Mouse (Mus musculus): ENCODE data around the gene Tuba1b. TPM values are rescaled to one million over a fixed set of nuclear protein-coding genes. Genes with fewer than 3 reads are reported as not detected.
"Not testable (repeated sequence)": the region's sequence is repeated elsewhere in the genome, so short reads cannot be mapped to it uniquely, and the experiment has no call there.

The Tuba1b gene
- polyA plus RNA-seq (2015; fragmentation: Nextera tagmentation; extraction: Ambion mirVana): 1,374 and 1,490 TPM in 2 replicates

GRCm38 (mm10) chr15:98934217-98934839 is at the start of gene Tuba1b:
Gene Tuba1b, minus strand, starts transcription at chr15:98934565.
- H3K9ac ChIP-seq: peak within 1 kb of the TSS; percentile 80
- H3K4me3 ChIP-seq: peak within 1 kb of the TSS; percentile 63
- no peaks in the 10 kb centered on the region for H3K9me3 ChIP-seq
- peak within 1 kb of the TSS; percentile 98 for H3K27ac ChIP-seq
- peak within 1 kb of the TSS; percentile 68 for H3K4me2 ChIP-seq
- peaks cover 10% of the 10 kb centered on the region for H3K36me3 ChIP-seq
- H3K4me1 ChIP-seq: peaks cover 19% of the 10 kb centered on the region
- peak; percentile 96 for ATAC-seq (ENCODE audit: insufficient number of reproducible peaks, low FRiP score, low TSS enrichment, low read depth)
- H3K27me3 ChIP-seq: no peaks in the 10 kb centered on the region
- under 1% methylated on average over 44 of the region's 58 CpGs for WGBS

- 54% methylated on average over 16 of the region's 16 CpGs for WGBS
- no peak for ATAC-seq (ENCODE audit: insufficient number of reproducible peaks, low FRiP score, low TSS enrichment, low read depth)
- Histone ChIP-seq H3K27me3 (no peaks in the 10 kb centered on the region), H3K4me1 (peaks cover 39% of the 10 kb centered on the region), H3K27ac (no peak overlapping the region), H3K9me3 (no peaks in the 10 kb centered on the region), H3K4me3 (no peak overlapping the region), H3K9ac (no peak overlapping the region), H3K4me2 (no peak overlapping the region), H3K36me3 (no peaks in the 10 kb centered on the region)
These were observed 49.2 kb upstream of the Tuba1b start for GRCm38 (mm10) chr15:98983431-98984081.

- Histone ChIP-seq H3K4me3 (no peak overlapping the region), H3K4me2 (no peak overlapping the region), H3K27ac (no peak overlapping the region), H3K36me3 (no peaks in the 10 kb centered on the region), H3K27me3 (no peaks in the 10 kb centered on the region), H3K4me1 (peaks cover 39% of the 10 kb centered on the region), H3K9me3 (no peaks in the 10 kb centered on the region), H3K9ac (no peak overlapping the region)
- ATAC-seq (ENCODE audit: insufficient number of reproducible peaks, low FRiP score, low TSS enrichment, low read depth): no peak
- WGBS: 80% methylated on average over 6 of the region's 6 CpGs
These were observed 47.7 kb upstream of the Tuba1b start for GRCm38 (mm10) chr15:98982100-98982499.

- Histone ChIP-seq H3K9me3 (no peaks in the 10 kb centered on the region), H3K9ac (no peak overlapping the region), H3K27me3 (no peaks in the 10 kb centered on the region), H3K4me1 (peaks cover 26% of the 10 kb centered on the region), H3K36me3 (no peaks in the 10 kb centered on the region), H3K4me3 (no peak overlapping the region), H3K27ac (no peak overlapping the region), H3K4me2 (no peak overlapping the region)
- no peak for ATAC-seq (ENCODE audit: insufficient number of reproducible peaks, low FRiP score, low TSS enrichment, low read depth)
- 51% methylated on average over 7 of the region's 7 CpGs for WGBS
These were observed 45.7 kb upstream of the Tuba1b start for GRCm38 (mm10) chr15:98980012-98980614.

- H3K27me3 ChIP-seq: no peaks in the 10 kb centered on the region
- no peak for ATAC-seq (ENCODE audit: insufficient number of reproducible peaks, low FRiP score, low TSS enrichment, low read depth)
- no peak overlapping the region for H3K9ac ChIP-seq
- H3K36me3 ChIP-seq: no peaks in the 10 kb centered on the region
- H3K4me3 ChIP-seq: no peak overlapping the region
- H3K4me2 ChIP-seq: no peak overlapping the region
- H3K27ac ChIP-seq: peak overlapping the region; percentile 69; the same call in 1 of the 2 replicates
- WGBS: 38% methylated on average over 20 of the region's 20 CpGs
- H3K4me1 ChIP-seq: peaks cover 21% of the 10 kb centered on the region
- no peaks in the 10 kb centered on the region for H3K9me3 ChIP-seq
These were observed 44.2 kb upstream of the Tuba1b start for GRCm38 (mm10) chr15:98978409-98979172.

- H3K9ac ChIP-seq: no peak overlapping the region
- no peaks in the 10 kb centered on the region for H3K27me3 ChIP-seq
- H3K36me3 ChIP-seq: no peaks in the 10 kb centered on the region
- 0 out of 2 replicates have a peak overlapping the region, but pooled peaks have one; percentile 3 for H3K4me2 ChIP-seq
- 45% methylated on average over 14 of the region's 14 CpGs for WGBS
- peaks cover 21% of the 10 kb centered on the region for H3K4me1 ChIP-seq
- H3K4me3 ChIP-seq: no peak overlapping the region
- H3K27ac ChIP-seq: peak overlapping the region; percentile 69
- no peaks in the 10 kb centered on the region for H3K9me3 ChIP-seq
- no peak for ATAC-seq (ENCODE audit: insufficient number of reproducible peaks, low FRiP score, low TSS enrichment, low read depth)
These were observed 43.5 kb upstream of the Tuba1b start for GRCm38 (mm10) chr15:98977759-98978408.

GRCm38 (mm10) chr15:98976763-98977758 is 42.7 kb upstream of the Tuba1b start:
- H3K9ac ChIP-seq: no peak overlapping the region
- peak overlapping the region; percentile 69 for H3K27ac ChIP-seq
- peaks cover 21% of the 10 kb centered on the region for H3K4me1 ChIP-seq
- ATAC-seq (ENCODE audit: insufficient number of reproducible peaks, low FRiP score, low TSS enrichment, low read depth): no peak
- H3K27me3 ChIP-seq: no peaks in the 10 kb centered on the region
- H3K36me3 ChIP-seq: no peaks in the 10 kb centered on the region
- H3K9me3 ChIP-seq: no peaks in the 10 kb centered on the region
- H3K4me2 ChIP-seq: no peak overlapping the region
- H3K4me3 ChIP-seq: no peak overlapping the region
- 56% methylated on average over 21 of the region's 21 CpGs for WGBS

- no peaks in the 10 kb centered on the region for H3K36me3 ChIP-seq
- no peaks in the 10 kb centered on the region for H3K9me3 ChIP-seq
- H3K4me3 ChIP-seq: no peak overlapping the region
- H3K4me2 ChIP-seq: no peak overlapping the region
- H3K4me1 ChIP-seq: peaks cover 29% of the 10 kb centered on the region
- 68% methylated on average over 9 of the region's 9 CpGs for WGBS
- no peaks in the 10 kb centered on the region for H3K27me3 ChIP-seq
- H3K27ac ChIP-seq: peak overlapping the region; percentile 38; the same call in 1 of the 2 replicates
- ATAC-seq (ENCODE audit: insufficient number of reproducible peaks, low FRiP score, low TSS enrichment, low read depth): no peak
- no peak overlapping the region for H3K9ac ChIP-seq
These were observed 38.8 kb upstream of the Tuba1b start for GRCm38 (mm10) chr15:98973015-98973614.

- H3K4me3 ChIP-seq; H3K27ac ChIP-seq; H3K4me2 ChIP-seq; H3K27me3 ChIP-seq; H3K36me3 ChIP-seq; H3K9ac ChIP-seq; ATAC-seq (ENCODE audit: insufficient number of reproducible peaks, low FRiP score, low TSS enrichment, low read depth); H3K9me3 ChIP-seq: not testable (repeated sequence)
- WGBS: 77% methylated on average over 15 of the region's 15 CpGs
- peaks cover 16% of the 10 kb centered on the region for H3K4me1 ChIP-seq
These were observed 37.4 kb upstream of the Tuba1b start for GRCm38 (mm10) chr15:98971576-98972320.

- 29% methylated on average over 4 of the region's 4 CpGs for WGBS
- H3K9me3 ChIP-seq: no peaks in the 10 kb centered on the region
- ATAC-seq (ENCODE audit: insufficient number of reproducible peaks, low FRiP score, low TSS enrichment, low read depth): no peak
- no peaks in the 10 kb centered on the region for H3K27me3 ChIP-seq
- no peak overlapping the region for H3K27ac ChIP-seq
- H3K4me1 ChIP-seq: peaks cover 16% of the 10 kb centered on the region
- H3K9ac ChIP-seq: no peak overlapping the region
- H3K36me3 ChIP-seq: no peaks in the 10 kb centered on the region
- H3K4me2 ChIP-seq: no peak overlapping the region
- no peak overlapping the region for H3K4me3 ChIP-seq
These were observed 36.7 kb upstream of the Tuba1b start for GRCm38 (mm10) chr15:98971111-98971510.

Data from limb, embryonic 15.5 days (tissue).